Mouse (Mus musculus): ENCODE data around the gene Dbp.

GRCm38 (mm10) chr7:45705443-45705864 is 566 bp downstream of the Dbp start:
- TF ChIP-seq GATA1 (IDR thresholded peaks at IDR 0.05; ENCODE audit: borderline replicate concordance, low read length) (no peak), FLI1 (IDR thresholded peaks at IDR 0.05; ENCODE audit: low read length) (no peak)
